Mouse (Mus musculus): ENCODE measurements at regions not wholly inside any gene's neighbourhood (a gene's known extent, or its start where the extent isn't known, plus 50 kb on each side); places are given as distances from the start of the nearest gene placed in this dataset.

DNA sequence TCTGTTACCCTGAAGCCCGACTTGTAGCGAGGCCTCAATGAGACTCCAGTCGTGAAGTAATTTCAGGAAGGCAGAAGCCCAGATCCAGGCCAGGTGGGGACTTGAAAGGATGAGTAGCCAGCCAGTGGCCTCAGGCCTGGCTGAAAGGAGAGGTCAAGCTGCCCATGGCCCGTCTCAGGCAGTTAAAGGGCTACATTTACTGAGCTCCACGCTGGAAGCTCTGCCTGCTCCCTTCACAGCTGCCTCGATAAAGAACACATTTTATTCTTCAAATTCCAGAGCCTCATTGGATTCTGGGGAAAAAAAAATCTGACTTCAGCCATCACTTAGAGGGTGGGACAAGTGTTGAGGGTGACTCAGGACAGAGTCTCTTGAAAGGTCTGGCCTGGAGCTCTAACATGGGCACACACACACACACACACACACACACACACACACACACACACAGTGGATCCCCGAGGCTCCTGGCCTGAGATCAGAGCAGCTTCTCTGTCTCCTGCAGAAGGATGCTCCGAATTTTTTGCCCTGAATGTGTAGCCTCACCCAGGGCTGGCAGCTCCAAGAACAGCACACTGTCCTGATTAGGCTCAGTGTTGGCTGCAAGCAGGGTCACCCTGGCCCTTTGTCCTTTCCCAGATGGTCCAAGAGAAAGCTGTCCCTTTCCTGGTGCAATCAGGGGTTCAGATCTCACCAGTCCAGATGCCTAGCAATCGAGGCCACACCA, 53.0 kb downstream of the Gadd45g start:
- DNase-seq (ENCODE audit: low spot score): no peak

DNA sequence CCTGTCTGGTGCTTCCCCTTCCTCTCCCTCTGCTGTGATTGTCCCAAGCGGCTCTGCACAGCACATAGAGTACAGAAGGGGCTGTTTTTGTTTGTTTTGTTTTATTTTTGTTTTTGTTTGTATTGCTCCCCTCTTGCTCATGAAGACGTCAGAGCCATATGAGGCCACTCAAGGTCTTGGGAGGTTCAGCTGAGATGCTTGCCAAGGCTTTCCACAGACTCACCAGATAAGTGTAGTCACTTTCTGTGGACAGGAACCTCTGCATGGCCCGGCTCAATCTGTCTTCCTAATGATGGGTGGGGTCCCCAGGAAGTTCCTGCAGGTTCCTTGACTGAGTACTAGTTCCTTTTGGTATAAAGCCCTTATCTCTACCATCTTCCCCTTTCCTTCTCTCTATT, 53.6 kb downstream of the Gadd45g start:
- DNase-seq (ENCODE audit: low spot score): no peak

DNA sequence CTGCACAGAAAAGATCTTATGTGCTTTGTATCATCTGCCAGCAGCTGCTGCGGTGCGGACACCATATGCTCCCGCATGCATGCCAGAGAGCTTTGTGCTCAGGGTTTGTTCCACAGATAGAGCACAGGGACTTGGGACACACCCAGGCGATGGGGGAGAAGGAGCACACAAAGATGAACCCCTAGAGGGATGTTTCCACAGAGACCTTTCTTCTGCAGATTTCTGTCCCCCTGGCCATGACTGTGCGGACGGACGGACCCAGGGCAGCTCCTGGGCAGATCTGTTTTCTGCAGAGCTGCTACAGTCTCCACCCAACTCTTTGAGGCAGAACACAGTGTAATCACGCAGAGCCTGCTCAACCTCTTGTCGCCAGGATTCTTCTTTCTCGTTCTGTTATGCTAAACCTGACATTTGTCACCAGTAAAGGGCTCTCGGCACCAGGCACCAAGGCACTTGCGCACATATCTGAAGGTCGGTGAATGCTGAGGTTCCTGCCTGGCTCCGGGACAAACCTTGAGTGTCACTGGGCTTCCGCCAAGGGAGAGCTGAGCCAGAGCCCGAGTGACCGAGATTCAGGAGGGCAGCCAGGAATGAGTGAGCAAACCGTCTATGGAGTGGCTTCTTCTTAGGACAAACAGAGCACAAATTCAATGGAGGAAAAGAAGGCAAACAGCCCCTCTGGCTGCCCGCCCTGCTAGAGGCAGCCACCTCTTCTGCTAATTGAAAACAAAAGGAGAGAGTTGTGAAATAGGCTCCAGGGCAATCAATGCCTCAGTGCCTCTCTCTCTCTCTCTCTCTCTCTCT, 56.2 kb downstream of the Gadd45g start:
- DNase-seq (ENCODE audit: low spot score): no peak

DNA sequence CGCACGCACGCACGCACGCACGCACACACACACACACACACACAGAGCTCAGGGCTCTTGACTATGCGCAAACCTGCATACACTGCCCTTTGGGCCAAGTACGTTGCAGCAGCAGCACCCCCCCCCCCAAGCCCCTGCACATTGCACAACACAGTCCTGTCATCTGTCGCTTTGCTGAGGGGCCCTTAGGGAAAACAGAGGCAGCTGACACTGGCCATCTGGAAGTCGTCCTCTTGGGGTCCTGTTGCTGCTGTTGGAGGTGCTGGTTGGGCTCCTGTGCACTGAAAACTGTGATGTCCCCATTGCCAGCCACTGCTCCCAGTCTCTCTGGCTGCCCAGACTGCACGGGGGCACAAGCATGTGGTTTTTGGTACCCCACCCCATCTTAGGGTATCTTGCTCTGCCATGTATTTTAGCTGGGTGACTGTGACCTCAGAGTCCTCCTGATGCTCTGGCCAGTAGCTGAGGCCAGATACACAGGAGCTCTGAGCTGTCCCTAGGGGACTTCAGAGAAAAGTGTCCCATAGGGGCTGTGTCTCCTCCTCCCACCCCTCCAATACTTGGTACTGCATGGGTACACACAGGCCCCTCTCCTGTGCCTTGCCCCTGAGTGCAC, 57.0 kb downstream of the Gadd45g start:
- no peak for DNase-seq (ENCODE audit: low spot score)

DNA sequence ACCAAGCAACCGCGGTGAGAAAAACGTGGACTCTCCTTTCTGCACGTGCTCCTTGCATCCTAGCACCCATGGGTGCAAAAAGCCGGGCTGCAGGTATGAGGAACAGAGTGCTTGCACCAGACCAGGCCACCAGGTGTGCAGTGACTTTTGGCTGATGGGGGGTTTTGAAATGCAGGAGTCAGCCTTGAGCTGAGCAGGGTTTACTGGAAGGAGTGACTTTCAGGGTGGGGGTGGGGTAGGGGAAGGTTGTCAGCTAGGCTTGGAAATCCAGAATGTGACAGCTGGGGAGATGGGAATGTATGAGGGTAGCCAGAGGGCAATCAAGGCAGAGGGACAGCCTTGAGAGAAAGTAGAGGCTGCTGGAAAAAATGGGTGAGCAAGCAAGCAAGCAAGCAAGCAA, 58.8 kb downstream of the Gadd45g start:
- DNase-seq (ENCODE audit: low spot score): no peak

DNA sequence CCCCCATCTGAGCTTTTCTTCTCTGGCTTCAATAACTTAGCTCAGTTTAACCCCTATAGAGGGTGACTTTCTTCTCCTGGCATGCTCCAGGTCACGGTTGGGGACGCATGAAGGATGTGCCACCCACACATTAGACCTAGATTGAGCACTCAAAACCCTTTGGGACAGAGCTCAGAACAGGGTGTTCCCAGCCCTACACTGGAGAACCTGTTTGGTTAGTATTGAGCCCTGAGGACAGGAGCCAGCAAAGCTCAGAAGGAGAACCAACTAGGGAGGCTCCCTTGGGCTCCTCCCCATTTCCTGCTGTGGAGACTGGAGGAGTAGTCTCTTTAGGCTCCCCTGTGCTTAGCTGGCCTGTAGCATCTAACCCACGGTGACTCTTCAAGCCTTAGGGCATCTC, 59.6 kb downstream of the Gadd45g start:
- DNase-seq (ENCODE audit: low spot score): no peak

DNA sequence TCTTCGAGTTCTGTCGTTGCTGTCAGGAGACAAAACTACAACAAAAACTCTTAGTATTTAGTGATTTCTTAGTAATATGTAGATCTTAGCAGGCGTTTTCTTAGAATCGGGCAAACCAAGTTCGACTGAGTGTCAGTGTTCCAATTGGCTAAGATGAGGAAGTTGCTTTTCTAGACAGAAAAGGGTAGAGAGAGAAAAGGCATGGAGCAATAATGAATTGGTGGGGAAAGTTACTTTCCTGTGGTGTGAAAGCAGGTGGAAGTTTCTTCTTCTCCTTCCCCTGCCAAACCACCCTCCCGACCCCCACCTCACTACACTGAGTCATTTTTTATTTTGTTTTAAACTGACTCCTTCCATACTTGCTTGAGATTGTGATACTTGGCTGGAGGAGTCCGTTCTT, 62.0 kb downstream of the Gadd45g start:
- DNase-seq (ENCODE audit: low spot score): no peak

DNA sequence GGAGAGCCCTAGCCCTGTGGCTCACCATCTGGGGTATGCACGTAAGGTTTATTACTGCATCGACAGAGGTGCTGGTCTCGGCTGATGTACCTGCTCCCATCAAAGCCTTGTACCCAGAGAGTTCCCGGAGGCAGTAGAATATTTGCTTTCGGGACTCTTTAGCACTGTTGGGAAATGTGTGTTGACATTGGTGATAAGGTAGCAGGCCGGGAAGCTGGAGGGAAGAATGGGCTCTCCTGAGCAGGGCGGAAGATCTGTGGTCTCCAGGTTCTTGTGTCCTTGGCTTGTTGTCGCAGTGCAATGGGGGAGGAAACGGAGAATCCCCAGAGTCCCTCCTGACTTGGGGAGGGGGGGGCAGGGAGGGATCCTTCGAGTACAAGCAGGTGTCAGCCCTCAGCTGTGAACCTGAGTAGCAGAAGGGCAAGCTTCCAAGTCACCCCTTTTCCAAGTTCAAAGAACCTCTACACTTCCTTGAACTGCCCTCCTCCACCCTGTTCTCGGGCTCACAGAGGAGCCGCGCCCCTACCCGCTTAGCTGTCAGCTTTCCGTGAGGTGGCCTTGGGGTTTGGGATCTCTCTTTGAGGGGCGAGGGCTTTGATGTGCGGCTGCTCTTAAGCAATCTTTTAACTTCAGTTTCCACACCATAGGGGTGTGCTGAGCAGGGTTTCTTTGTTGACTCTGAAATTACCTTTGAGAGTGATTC, 65.0 kb downstream of the Gadd45g start:
- DNase-seq (ENCODE audit: low spot score): no peak

DNA sequence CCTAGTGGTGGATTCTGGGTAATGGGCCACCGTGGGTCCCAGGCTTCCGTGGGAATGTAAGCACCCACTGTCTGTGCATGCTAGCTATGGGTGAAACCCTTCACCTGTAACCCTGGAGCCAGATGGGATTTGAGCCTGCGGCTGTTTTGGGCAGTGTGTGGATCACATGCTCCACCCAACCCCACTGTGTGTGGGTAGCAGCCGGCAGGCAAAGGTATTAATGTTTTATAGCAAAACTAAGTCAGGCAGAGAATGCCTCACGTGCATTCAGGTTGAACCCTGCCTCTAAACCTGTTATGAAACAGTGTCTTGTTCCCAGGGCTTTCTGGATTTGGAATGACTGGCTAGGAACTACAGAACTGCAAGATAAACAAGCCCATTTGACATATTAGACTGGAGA, 66.0 kb downstream of the Gadd45g start:
- no peak for DNase-seq (ENCODE audit: low spot score)

DNA sequence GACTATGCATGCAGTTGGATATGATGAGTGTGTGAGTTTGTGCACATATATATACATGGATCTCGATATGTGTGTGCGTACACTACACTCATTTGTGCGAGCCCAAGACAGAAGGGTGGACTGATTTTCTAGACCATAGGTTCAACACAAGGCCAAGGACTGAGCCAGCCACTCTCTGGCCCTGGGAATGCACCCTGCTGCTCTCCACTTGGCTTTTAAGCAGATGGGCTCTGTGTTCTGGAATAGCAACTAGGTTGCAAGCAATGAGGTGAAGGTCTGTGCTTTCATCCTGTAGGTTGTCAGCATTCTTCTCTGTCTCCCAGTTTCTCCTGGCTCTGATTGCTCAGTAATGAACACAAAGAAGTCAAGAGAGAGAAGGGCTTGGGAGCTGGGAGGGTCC, 66.5 kb downstream of the Gadd45g start:
- DNase-seq (ENCODE audit: low spot score): no peak

DNA sequence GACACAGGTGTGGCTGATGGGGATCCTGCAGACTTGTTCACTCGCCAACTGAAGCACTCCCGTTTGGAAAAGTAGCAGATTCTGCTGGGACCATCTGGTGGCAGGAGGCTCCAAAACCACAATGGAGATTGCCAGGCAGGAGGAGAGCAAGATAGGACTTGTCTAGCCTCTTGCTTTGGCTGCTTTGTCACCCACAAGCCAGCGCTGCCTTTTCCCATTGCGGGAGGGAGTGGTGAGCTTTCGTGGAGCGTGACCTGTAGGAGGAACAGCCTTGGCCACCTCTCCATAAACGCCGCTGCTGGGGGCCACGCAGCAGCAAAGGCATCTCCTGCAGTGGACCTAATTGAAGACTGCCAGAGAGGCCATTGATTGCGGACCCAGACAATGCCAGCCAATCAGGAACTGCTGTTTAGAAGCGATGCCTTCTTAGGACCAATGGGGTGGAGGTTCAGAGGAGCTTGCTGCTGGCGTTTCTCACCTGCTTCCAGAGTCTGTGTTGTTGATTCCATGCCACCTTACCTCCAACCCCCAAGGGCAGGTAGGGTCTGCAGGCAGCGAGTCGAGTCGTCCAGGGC, 70.3 kb downstream of the Gadd45g start:
- no peak for DNase-seq (ENCODE audit: low spot score)

DNA sequence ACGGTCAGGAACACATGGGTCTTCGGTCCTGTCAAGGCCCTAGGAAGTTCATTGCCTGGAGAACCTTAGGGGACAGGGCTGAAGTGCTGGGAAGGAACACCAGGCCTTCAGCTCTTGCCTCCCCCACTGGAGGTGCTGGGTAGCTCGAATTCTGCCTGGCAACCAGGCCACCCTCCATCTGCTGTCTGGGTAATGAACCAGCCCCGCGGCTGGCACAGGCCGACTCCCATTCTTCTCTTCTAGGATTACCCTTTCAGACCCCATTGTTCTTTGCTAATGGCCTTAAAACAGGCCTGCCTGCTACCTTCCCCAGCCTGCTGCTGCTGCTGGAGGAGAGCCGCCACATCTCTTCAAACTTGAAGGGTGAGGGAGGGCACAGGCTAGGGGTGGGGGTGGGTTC, 71.2 kb downstream of the Gadd45g start:
- no peak for DNase-seq (ENCODE audit: low spot score)

DNA sequence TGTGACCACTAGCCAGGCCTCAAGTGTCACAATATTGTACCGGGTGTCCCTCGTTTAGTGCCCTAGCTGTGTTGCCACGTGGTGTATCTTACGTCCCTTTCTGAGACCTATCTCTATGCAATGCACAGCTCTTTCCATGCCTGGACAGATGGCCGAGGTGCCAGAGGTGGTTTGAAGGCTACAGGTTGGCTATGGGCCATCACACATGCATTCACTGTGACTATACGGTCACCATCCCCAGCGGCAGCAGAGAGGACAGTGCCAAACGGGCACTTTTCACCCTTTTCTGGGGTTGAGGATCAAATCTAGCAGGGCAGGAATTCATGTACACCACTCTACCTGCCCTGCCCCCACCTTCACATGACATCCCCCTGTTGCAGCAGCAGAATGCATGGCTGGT, 71.6 kb downstream of the Gadd45g start:
- no peak for DNase-seq (ENCODE audit: low spot score)

DNA sequence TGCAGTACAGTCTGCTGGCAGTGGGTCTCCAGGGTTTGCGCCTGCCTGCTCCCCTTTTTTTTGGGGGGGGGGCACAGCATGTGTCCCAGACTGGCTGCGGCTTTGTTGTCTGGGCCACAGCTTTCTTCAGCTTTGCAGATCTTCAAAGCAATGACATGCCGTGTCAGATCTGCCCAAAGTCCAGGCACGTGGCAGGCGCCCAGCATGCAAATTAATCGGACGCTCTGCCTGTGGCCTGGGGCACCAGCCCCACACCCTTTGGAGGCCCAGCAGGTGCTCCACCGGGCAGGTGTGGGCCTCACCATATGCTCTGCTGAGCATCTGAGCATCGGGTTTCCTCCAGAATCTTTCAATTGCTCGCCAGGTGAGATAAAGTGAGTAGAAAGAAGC, 72.3 kb downstream of the Gadd45g start:
- DNase-seq (ENCODE audit: low spot score): no peak

DNA sequence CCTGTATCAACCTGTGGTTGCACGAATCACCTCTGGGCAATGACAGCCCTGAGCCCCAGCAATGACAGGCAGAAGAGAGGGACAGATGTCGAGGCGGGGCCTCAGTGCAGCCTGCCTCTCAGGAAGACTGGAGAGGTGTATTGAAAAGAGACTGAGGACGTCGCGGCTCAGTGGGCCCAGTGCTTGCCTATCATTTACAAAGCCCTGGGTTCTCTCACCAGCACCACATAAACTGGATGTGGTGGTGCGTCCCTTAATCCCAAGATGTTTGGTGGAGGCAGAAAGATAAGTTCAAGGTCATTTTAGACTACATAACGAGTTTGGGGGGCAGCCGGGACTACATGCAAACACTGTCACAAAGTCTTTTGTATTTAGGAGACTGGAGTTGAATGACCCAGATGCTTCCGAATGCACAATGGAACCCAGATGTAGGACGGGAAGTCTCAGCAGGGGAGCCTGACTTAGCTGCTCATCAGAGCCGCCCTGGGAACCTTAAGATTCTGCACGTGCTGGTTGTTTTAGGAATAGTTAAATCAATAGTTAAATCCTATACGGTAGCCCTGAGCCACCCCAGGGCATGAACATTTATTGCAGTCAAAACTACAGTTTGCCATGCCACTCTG, 72.8 kb downstream of the Gadd45g start:
- no peak for DNase-seq (ENCODE audit: low spot score)

DNA sequence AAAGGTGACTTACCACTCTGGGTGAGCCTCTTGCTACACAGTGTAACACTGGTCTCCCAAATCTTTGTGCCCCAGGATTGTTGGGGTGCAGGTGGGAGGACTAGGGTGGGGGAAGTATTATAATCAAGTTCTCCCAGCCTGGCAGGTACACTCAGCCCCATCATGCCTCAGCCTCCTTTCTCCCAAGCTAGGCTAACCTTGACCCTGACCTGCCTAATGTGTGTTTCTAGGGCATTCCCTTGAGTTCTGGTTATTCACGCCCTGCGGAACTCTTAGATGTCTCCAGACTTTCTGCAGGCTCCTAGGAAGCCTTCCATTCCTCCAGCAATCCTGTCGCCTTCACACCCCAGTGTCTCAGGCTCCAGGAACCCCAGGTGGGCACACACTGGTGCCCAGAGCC, 73.5 kb downstream of the Gadd45g start:
- no peak for DNase-seq (ENCODE audit: low spot score)

DNA sequence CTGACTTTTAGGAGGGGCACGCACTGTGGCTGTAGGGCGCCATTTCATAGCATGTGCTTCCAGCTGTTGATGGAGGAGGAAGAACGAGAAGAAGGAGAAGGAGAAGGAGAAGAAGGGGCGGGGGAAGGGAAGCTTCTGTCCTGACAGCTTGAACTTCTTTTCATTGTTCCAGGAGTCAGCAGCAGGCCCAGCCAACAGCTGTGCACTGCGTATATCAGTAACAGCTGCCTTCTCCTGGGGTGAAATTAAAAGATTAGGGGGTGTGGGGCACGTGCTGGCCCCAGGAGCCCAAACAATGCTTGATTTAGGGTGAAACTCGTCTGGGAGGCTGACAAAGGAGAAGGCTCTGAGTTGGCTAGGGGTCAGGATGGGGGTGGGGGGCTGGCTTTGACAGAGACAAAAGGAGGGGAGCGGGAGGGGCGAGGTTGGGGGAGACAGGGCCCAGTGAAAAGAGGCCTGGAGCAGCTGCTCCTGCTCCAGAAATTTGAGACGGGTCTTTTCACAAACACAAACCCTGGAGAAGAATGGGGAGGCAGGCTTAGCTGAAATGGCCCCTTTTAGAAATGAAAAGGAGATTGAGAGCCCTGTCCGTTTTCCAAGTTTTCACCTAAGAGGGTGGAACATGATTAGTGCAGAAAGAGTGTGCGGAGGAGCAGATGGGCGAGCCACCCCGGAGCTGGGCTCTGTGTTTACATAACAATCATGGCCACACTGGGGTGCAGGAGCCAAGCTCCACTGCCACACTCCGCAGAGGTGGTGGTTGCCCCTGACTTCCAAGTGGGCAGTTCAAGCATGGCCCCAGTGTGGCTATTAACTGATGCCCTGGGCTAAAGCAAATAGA, 74.3 kb downstream of the Gadd45g start:
- no peak for DNase-seq (ENCODE audit: low spot score)

DNA sequence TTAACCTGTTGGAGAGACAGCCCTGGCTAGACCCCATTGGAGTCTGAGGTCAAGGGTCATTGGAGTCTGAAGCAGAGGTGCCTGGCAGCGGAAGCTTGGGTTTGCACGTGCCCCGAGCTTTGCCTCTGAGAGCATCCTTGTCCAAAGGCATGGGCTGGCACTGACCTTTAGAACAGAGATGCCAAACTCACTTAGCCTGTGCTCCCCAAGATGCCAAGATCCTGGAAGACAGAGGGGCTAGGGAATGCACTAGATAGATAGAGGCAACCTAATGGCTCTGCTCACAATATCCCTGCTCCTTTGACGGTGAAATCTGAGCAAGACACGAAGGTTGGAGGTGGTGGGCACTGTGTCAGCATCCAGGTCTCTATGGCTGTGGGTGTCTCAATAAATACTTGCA, 75.1 kb downstream of the Gadd45g start:
- DNase-seq (ENCODE audit: low spot score): no peak

DNA sequence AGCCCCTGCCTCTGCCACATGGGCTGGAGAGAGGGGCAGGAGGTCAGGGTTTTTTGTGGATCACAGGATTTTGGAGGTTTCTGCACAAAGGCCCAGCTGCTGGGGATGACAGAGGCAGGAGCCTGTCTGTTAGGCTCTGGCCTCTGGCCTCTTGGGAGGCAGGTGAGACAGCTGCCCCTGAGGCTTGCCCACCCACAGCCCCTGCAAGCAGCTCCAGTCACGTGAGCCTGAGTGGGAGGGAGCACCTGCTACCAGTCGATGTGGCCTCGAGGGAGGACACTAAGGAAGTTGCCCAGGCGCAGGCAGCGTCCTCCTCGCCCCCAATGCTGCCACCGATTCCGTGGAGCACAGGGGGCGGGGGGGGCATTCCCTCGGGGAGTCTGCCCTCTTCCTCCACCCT, 80.3 kb downstream of the Gadd45g start:
- no peak for DNase-seq (ENCODE audit: low spot score)

DNA sequence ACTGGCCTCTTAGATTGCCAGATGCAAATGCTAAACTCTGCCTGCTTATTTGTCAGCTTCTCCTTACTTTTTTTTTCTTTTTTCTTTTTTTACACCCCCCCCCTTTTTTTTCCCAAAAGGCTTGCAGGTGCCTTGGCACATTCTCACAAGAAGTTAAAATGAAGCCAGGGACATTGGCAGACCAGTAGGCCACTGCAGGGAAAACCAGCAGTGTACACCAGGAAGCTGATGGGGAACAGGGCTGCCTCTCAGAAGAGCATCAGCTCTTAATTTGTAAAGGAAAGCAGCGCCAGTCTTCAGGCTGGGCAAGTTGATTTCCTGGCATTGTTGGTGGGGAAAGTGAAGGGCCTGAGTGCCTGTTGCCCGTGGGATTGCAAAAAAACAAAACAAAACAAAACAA, 83.3 kb downstream of the Gadd45g start:
- DNase-seq (ENCODE audit: low spot score): no peak

DNA sequence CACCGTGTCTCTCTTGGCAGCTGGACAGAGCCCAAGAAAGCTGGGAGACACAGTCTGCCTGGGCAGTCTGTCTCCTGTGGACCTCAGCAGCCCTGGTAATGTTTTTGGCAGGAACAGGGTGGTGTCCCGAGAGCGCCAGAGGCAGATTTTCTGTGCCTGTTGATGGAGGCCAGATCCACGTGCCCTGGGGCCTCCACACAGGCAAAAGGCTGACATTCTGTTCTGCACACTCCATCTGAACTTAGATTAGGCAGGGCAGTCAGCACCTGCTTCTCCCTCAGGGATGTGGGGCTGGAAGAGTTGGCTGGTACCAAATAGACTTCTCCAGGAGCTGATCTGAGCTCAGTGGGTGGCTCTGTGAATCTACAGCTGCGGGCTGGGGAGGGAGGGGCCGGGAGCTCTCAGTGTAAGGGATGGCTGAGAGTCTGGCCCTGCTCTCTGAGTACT, 83.8 kb downstream of the Gadd45g start:
- DNase-seq (ENCODE audit: low spot score): no peak

All from left cerebral cortex, adult 11 months (tissue).